Mouse (Mus musculus): ENCODE results near the gene Adam22.

GRCm38 (mm10) chr5:8416683-8417413 lies 48.9 kb upstream of the Adam22 start:
- TF ChIP-seq CTCF (IDR thresholded peaks at IDR 0.05; ENCODE audit: borderline replicate concordance, control insufficient read depth, extremely low read depth, insufficient read depth, low read length, poor library complexity) = no peak
- no peak for TF ChIP-seq POLR2A (IDR thresholded peaks at IDR 0.05; ENCODE audit: control insufficient read depth, extremely low read depth, insufficient read depth, low read length, poor library complexity)

Measured in thymus, adult 2 months (tissue).